Mouse (Mus musculus): ENCODE data around the gene Ccdc157.

DNA sequence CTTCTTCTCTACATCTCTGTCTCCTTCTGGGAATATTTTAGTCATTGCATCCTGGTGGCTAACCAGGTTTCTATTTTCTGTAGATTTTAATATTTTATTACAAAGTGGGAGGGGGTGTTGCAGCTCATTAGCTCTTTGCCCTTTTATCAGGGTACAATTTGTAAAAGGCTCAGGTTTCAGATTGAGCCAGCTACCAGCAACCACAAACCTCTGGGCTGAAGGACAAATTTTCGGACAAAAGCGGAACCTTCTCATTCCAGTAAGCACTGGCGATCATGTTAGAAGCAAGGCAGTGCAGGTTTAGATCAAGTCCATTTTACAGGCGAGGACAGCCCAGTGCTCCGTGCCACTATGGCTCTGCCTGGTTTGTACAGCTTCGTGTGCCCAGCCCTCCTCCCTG lies 25.7 kb downstream of the Ccdc157 start:
- no peak for TF ChIP-seq CTCF (IDR thresholded peaks at IDR 0.05; ENCODE audit: low read depth)
- TF ChIP-seq EP300 (IDR thresholded peaks at IDR 0.05; ENCODE audit: low read depth): no peak

Measured in liver, embryonic 14.5 days (tissue).